Mouse (Mus musculus): ENCODE measurements around the gene Rilp.

DNA sequence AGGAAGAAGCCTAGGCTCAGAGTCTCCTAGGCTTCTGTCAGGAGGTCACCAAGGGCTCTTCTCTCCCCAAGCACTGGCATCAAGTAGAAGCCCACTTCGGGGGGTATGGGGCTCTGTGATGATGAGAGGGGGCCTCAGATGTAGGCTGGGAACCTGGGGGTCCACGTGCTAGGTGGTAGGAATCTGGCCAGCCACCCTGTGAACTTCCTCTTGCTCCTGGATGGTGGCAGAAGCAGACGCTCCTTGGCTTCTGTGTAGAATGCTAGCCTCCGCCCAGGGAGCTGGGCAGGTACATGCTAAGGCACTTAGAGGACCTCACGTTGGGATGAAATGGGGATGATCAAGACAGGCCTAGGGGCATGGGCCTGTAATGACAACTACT, 51.5 kb downstream of the Rilp start:
- TF ChIP-seq E2F4 (IDR thresholded peaks at IDR 0.05; ENCODE audit: insufficient read depth) (no peak), MYOD1 (IDR thresholded peaks at IDR 0.05; ENCODE audit: control insufficient read depth in 1 of 3, insufficient read length in 2 of 3, low read depth in 2 of 3) (no peak), POLR2A (IDR thresholded peaks at IDR 0.05; ENCODE audit: insufficient read length, low read depth) (no peak), CEBPB (IDR thresholded peaks at IDR 0.05; ENCODE audit: insufficient read depth, poor library complexity, severe bottlenecking) (no peak), TCF3 (IDR thresholded peaks at IDR 0.05; ENCODE audit: insufficient read length, low read depth) (no peak), MAX (IDR thresholded peaks at IDR 0.05; ENCODE audit: low read depth) (no peak)

Measured in myocyte (in vitro differentiated cells).